Mouse (Mus musculus) kidney, embryonic 14.5 days (tissue): ENCODE results near the gene Abcb9. TPM values are rescaled to one million over a fixed set of nuclear protein-coding genes. Genes with fewer than 3 reads are reported as not detected.
A peak's percentile ranks its signal among the peaks of the same experiment; 100 is the strongest.

ENCODE experiments used
- ATAC-seq: fragments of 200-750 bp; cut with Nextera tagmentation; 2 replicates; pipeline ENCODE4 v1.8.0; 2017; ENCODE audit warnings: moderate number of reproducible peaks, mild to moderate bottlenecking, moderate TSS enrichment, moderate library complexity; ENCODE audit not compliant: low FRiP score, low TSS enrichment
- H3K27ac ChIP-seq: fragments of 300-500 bp; sonication (generic); 2 replicates; pipeline ENCODE4 v1.5.1; 2014; ENCODE audit warnings: low read depth, mild to moderate bottlenecking, low read length, moderate library complexity, mixed read lengths
- H3K27me3 ChIP-seq: fragments of 300-500 bp; sonication (generic); 2 replicates; pipeline ENCODE4 v1.6.1; 2014; ENCODE audit warnings: mild to moderate bottlenecking, low read length; ENCODE audit not compliant: control insufficient read depth, insufficient read depth
- H3K36me3 ChIP-seq: fragments of 300-500 bp; sonication (generic); 2 replicates; pipeline ENCODE4 v1.6.1; 2014; ENCODE audit warnings: low read length, mixed read lengths; ENCODE audit not compliant: control insufficient read depth, insufficient read depth
- H3K4me1 ChIP-seq: fragments of 300-500 bp; sonication (generic); 2 replicates; pipeline ENCODE4 v1.6.1; 2014; ENCODE audit warnings: low read length, mixed read lengths; ENCODE audit not compliant: control insufficient read depth, insufficient read depth
- H3K4me2 ChIP-seq: fragments of 300-500 bp; sonication (generic); replicated peaks from 2 replicates; pipeline ENCODE4 v1.6.1; 2014; ENCODE audit warnings: low read depth, mild to moderate bottlenecking, low read length
- H3K4me3 ChIP-seq: fragments of 300-500 bp; sonication (generic); 2 replicates; pipeline ENCODE4 v1.5.1; 2014; ENCODE audit warnings: mild to moderate bottlenecking, low read length
- H3K9ac ChIP-seq: fragments of 300-500 bp; sonication (generic); 2 replicates; pipeline ENCODE4 v1.6.1; 2014; ENCODE audit warnings: low read depth, mild to moderate bottlenecking, low read length, moderate library complexity
- H3K9me3 ChIP-seq: fragments of 300-500 bp; sonication (generic); 2 replicates; pipeline ENCODE4 v1.6.1; 2016; ENCODE audit warnings: low read length; ENCODE audit not compliant: control insufficient read depth
- WGBS: fragments of 180-500 bp; shearing (Covaris S2); extraction: QIAGEN DNeasy Blood & Tissue Kit; methylation state at CpG from one replicate; pipeline ENCODE4 v1.1.7; 2014; 5-methylcytosine and 5-hydroxymethylcytosine counted together
- polyA plus RNA-seq: library from polyadenylated mRNA; unstranded; fragments of >200 nt; fragmentation: Nextera tagmentation; extraction: Ambion mirVana; gene quantifications from 2 replicates; pipeline ENCODE4 v1.2.1, GENCODE M21; 2014

Abcb9 gene
- polyA plus RNA-seq, 1 experiment from 2014 or later: 0.97 TPM

GRCm38 (mm10) chr5:124077241-124077640 lies 18.4 kb downstream of the Abcb9 start:
- Histone ChIP-seq H3K9me3 (no peaks in the 10 kb centered on the region), H3K4me2 (no peak overlapping the region), H3K36me3 (no peaks in the 10 kb centered on the region), H3K27me3 (no peaks in the 10 kb centered on the region), H3K27ac (no peak overlapping the region), H3K4me3 (no peak overlapping the region), H3K4me1 (peaks cover 29% of the 10 kb centered on the region; the same call in 1 of the 2 replicates), H3K9ac (no peak overlapping the region)
- ATAC-seq: no peak
- 75% methylated on average over 13 of the region's 13 CpGs for WGBS

DNA sequence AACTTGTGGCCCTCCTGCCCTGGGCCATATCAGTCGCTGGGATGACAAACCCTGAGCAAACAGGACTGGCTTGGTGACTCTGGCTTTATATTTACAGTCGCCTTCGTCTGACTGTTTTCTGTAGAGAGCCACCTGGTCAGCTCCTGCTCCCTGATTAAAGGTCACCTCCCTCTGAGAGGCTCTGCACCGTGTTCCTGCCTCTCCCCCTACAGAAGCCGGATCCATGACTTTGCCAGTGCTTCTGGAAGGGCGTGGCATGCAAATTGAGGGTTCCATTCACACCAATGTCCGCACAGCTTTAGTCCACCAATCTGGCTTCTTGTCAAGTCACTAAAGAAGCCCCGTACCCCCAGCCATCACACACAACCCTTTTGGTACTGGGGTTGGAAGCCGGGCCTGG lies 19.0 kb downstream of the Abcb9 start:
- Histone ChIP-seq H3K4me3 (no peak overlapping the region), H3K27ac (no peak overlapping the region), H3K36me3 (no peaks in the 10 kb centered on the region), H3K4me1 (peaks cover 29% of the 10 kb centered on the region; the same call in 1 of the 2 replicates), H3K4me2 (no peak overlapping the region), H3K9me3 (no peaks in the 10 kb centered on the region), H3K9ac (no peak overlapping the region), H3K27me3 (no peaks in the 10 kb centered on the region)
- WGBS: 44% methylated on average over 9 of the region's 9 CpGs
- no peak for ATAC-seq

DNA sequence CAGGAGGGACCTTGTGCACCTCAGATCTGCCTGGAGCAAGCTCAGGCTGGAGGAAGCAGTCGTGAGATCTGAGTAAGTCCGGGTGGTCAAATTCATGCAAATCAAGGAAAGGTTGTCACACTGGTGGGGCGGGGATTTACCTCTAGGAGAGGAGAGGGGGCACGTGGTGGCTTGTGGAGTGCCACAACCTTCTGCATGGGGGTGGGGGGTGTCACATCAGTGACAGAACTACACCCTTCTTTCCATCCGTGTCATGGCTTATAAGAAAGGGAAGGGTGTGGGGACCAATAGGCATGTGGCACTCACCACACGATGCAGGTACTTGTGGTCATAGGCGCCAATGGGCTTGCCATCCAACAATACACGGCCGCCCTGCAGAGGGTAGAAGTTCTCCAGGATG lies 19.9 kb downstream of the Abcb9 start:
- H3K9ac ChIP-seq: no peak overlapping the region

DNA sequence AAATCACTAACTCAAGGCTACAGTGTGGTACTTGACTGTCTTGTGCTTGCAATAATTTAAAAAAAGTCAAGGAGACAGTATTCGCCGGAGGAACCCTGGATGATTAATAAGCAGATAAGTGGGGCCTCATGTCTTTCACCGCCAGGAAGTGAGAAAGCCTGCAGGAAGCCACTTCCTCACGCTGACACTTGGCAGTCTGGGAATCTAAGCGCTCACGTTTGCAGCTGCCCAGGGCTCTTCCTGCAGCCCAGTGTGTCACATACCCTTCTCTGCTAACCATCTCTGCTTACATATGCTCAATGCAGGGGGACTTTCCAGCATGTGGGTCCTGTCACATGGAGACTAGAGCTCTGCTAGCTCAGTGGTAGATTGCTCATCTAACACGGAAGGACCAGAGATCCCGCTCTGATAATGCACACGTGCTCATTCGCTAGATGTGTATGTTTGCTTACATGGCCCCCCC lies 20.7 kb downstream of the Abcb9 start:
- Histone ChIP-seq H3K27ac (peak overlapping the region; percentile 51; the same call in 1 of the 2 replicates), H3K9ac (no peak overlapping the region)

More for the DNA sequence above, 19.9 kb downstream of the Abcb9 start:
- H3K27ac ChIP-seq: peak overlapping the region; percentile 51
- no peak overlapping the region for H3K4me2 ChIP-seq
- no peaks in the 10 kb centered on the region for H3K27me3 ChIP-seq
- WGBS: 62% methylated on average over 9 of the region's 9 CpGs
- no peak for ATAC-seq
- no peaks in the 10 kb centered on the region for H3K36me3 ChIP-seq
- H3K4me1 ChIP-seq: peaks cover 29% of the 10 kb centered on the region; the same call in 1 of the 2 replicates
- H3K4me3 ChIP-seq: no peak overlapping the region
- no peaks in the 10 kb centered on the region for H3K9me3 ChIP-seq

GRCm38 (mm10) chr5:124073682-124074081 lies 21.9 kb downstream of the Abcb9 start:
- WGBS: 21% methylated on average over 9 of the region's 9 CpGs
- peak; percentile 66 for ATAC-seq
- H3K36me3 ChIP-seq: no peaks in the 10 kb centered on the region
- H3K4me2 ChIP-seq: no peak overlapping the region
- H3K4me1 ChIP-seq: peaks cover 29% of the 10 kb centered on the region; the same call in 1 of the 2 replicates
- H3K9me3 ChIP-seq: no peaks in the 10 kb centered on the region
- H3K27ac ChIP-seq: peak overlapping the region; percentile 65; the same call in 1 of the 2 replicates
- H3K9ac ChIP-seq: no peak overlapping the region
- no peaks in the 10 kb centered on the region for H3K27me3 ChIP-seq
- H3K4me3 ChIP-seq: no peak overlapping the region

More for the DNA sequence above, 20.7 kb downstream of the Abcb9 start:
- no peak for ATAC-seq
- Histone ChIP-seq H3K4me2 (no peak overlapping the region), H3K36me3 (no peaks in the 10 kb centered on the region), H3K9me3 (no peaks in the 10 kb centered on the region), H3K27me3 (no peaks in the 10 kb centered on the region), H3K4me1 (peaks cover 29% of the 10 kb centered on the region; the same call in 1 of the 2 replicates), H3K4me3 (no peak overlapping the region)
- 43% methylated on average over 10 of the region's 10 CpGs for WGBS

DNA sequence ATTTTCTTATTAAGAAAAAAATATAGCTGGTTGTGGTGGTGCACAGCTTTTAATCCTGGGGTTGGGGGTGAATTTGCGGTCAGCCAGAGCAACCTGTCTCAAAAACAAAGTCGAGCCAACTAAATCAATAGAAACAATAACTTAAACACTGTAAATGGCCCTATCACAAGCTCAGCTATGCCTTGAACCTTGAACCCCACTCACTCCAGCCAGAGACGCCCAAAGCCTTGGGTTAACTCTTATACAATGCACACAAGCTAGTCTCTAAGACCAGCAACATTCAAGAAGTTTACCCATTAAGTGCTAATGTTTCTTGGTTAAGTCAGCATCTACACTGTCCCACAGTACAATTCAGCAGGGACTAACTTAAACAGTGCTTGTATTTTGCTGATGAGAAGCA lies 25.9 kb downstream of the Abcb9 start:
- Histone ChIP-seq H3K27me3 (no peaks in the 10 kb centered on the region), H3K4me1 (peaks cover 13% of the 10 kb centered on the region; the same call in 1 of the 2 replicates), H3K4me3 (no peak overlapping the region), H3K9ac (no peak overlapping the region), H3K9me3 (no peaks in the 10 kb centered on the region), H3K4me2 (no peak overlapping the region), H3K36me3 (no peaks in the 10 kb centered on the region), H3K27ac (no peak overlapping the region)
- ATAC-seq: no peak
- WGBS: 72% methylated on average over 3 of the region's 3 CpGs

DNA sequence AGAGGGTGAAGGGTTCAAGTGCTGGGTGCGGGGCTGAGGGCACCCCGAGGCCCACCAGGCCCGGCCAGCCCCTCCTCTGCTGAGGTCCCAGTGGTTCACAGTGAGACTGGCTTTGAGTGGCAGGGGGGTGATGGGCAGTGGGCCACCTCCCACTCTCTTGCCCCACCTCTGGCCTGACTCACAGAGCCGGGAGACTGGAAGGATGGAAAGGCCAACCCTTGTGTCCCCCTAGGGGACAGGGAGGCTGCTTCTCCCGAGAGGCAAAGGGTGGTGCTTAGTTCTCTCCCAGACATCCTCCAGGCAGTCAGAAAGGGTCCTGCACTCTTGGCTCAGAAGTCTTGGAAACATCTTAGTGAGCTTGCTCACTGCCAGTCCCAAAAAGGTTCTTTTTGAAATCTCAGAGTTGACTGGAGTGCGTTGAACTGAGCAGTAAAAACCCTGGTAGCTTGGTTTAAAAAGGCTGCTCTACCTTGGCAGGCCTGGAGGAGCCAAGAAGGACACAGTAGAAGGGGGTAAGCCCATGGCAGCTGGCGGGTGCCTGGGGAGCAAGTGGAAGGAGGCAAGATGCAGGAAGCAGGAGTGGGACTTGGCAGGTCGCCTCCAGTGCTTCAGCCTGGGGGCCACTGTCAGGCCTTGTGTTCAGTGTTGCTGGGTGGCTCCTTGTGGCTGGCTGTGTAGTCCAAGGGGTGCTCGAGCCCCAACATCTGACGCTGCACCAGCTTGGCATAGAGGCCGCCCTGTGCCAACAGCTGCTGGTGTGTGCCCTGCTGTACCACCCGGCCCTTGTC lies 33.4 kb downstream of the Abcb9 start:
- Histone ChIP-seq H3K27me3 (no peaks in the 10 kb centered on the region), H3K4me2 (no peak overlapping the region), H3K4me1 (no peaks in the 10 kb centered on the region), H3K9ac (no peak overlapping the region), H3K27ac (no peak overlapping the region), H3K36me3 (no peaks in the 10 kb centered on the region), H3K9me3 (no peaks in the 10 kb centered on the region), H3K4me3 (no peak overlapping the region)
- no peak for ATAC-seq
- 74% methylated on average over 12 of the region's 12 CpGs for WGBS

DNA sequence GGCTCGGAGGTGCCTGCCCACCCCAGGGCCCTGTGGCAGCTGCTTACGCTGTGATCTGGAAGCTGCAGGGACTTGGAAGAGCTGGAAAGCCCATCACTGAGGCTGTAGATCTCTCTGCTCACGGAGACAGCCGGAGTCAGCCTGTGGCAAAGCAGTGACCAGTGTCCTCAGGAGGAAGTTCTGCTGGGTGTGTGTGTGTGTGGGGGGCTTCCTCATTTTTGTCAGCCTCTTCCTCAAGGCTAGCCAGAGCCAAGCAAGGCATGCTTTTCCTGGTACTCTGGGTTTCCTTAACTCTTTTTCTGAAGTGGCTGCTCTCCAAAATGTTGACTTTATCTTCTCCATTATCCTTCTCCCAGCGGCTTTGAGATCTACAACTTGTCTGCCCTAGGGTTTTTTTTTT lies 35.9 kb downstream of the Abcb9 start:
- no peaks in the 10 kb centered on the region for H3K36me3 ChIP-seq
- no peak overlapping the region for H3K4me2 ChIP-seq
- no peak for ATAC-seq
- peaks cover 4% of the 10 kb centered on the region; the same call in 1 of the 2 replicates for H3K9me3 ChIP-seq
- H3K27me3 ChIP-seq: no peaks in the 10 kb centered on the region
- no peak overlapping the region for H3K4me3 ChIP-seq
- no peak overlapping the region for H3K27ac ChIP-seq
- WGBS: 54% methylated on average over 5 of the region's 5 CpGs
- no peak overlapping the region for H3K9ac ChIP-seq
- no peaks in the 10 kb centered on the region for H3K4me1 ChIP-seq

DNA sequence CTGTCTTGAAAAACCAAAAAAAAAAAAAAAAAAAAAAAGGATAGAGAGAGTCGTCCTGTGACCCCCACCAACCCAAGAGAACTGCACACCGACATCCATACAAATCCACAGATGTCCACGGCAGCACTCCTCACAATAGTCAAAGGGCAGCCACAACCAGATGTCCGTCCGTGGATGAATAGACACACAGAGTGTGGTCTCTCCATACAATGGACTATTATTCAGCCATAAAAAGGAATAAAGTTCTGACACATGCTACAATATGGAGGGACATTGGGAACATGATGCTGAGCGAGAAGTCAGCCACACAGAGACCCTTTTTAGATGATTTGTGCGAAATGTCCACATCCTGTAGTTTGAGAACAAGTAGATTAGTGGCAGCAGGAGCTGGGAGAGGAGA lies 36.8 kb downstream of the Abcb9 start:
- ATAC-seq: no peak
- H3K27me3 ChIP-seq: no peaks in the 10 kb centered on the region
- whole genome bisulfite sequencing: 94% methylated on average over 7 of the region's 7 CpGs
- no peaks in the 10 kb centered on the region for H3K4me1 ChIP-seq
- peaks cover 4% of the 10 kb centered on the region; the same call in 1 of the 2 replicates for H3K9me3 ChIP-seq
- no peak overlapping the region for H3K4me2 ChIP-seq
- no peak overlapping the region for H3K27ac ChIP-seq
- H3K36me3 ChIP-seq: no peaks in the 10 kb centered on the region
- H3K4me3 ChIP-seq: no peak overlapping the region
- no peak overlapping the region for H3K9ac ChIP-seq
